In genomic region chr14:48633141-48633540, GRCm38 (mm10) we compare ENCODE assay signal across 44 mouse cellular contexts. TPM values are rescaled to one million over a fixed set of nuclear protein-coding genes. Genes with fewer than 3 reads are reported as not detected.
"Had no signal": no experiment of that assay in that cellular context is flagged by ENCODE, and none has a peak within 500 bp of the region (broad histone marks: within the 10 kb centered on the region; RNA-seq: fewer than 3 reads in every experiment).

No protein-coding gene starts in this region.

- H3K27me3 ChIP-seq: heart, embryonic 12.5 days; heart, embryonic 13.5 days; heart, embryonic 15.5 days; hindbrain, embryonic 12.5 days; hindbrain, embryonic 15.5 days; intestine, embryonic 15.5 days; kidney, embryonic 15.5 days had no signal

- H3K9me3 ChIP-seq: heart, embryonic 12.5 days; heart, embryonic 13.5 days; heart, embryonic 15.5 days; hindbrain, embryonic 10.5 days; hindbrain, embryonic 12.5 days; hindbrain, embryonic 13.5 days; hindbrain, embryonic 15.5 days; intestine, embryonic 15.5 days; kidney, embryonic 15.5 days had no signal

- H3K4me3 ChIP-seq: heart, embryonic 12.5 days; heart, embryonic 13.5 days; heart, embryonic 15.5 days; hindbrain, embryonic 10.5 days; hindbrain, embryonic 12.5 days; hindbrain, embryonic 13.5 days; hindbrain, embryonic 15.5 days; intestine, embryonic 15.5 days; kidney, embryonic 15.5 days; layer of hippocampus, adult 2 months; left cerebral cortex, adult 2 months had no signal

- H3K27ac ChIP-seq: heart, embryonic 13.5 days; heart, embryonic 15.5 days; hindbrain, embryonic 10.5 days; hindbrain, embryonic 12.5 days; hindbrain, embryonic 13.5 days; hindbrain, embryonic 14.5 days; hindbrain, embryonic 15.5 days; hindbrain, postnatal 0 days; intestine, embryonic 15.5 days; kidney, embryonic 15.5 days; kidney, postnatal 0 days; layer of hippocampus, adult 2 months; left cerebral cortex, adult 2 months had no signal

- DNase-seq: heart, postnatal 10 days; heart, postnatal 14 days; heart, postnatal 36 days; heart, postnatal 4 days; kidney, adult 11 months; kidney, adult 18-20 months; kidney, adult 2 months; kidney, adult 8-10 months; kidney, adult 9 months; kidney, postnatal 10 days; kidney, postnatal 14 days; kidney, postnatal 25 days; kidney, postnatal 36 days; kidney, postnatal 4 days; layer of hippocampus, adult 9-11 months; layer of hippocampus, postnatal 36 days had no signal

- H3K9ac ChIP-seq: heart, embryonic 12.5 days; heart, embryonic 13.5 days; heart, embryonic 15.5 days; hindbrain, embryonic 12.5 days; hindbrain, embryonic 13.5 days; hindbrain, embryonic 14.5 days; hindbrain, embryonic 15.5 days; intestine, embryonic 15.5 days; kidney, embryonic 15.5 days had no signal

- ATAC-seq: hindbrain, embryonic 16.5 days; hindbrain, postnatal 0 days; inflammation-experienced regulatory T-cells, adult 6 months; intestine, embryonic 15.5 days; intestine, embryonic 16.5 days; intestine, postnatal 0 days had no signal

- H3K4me1 ChIP-seq: heart, embryonic 12.5 days; heart, embryonic 13.5 days; heart, embryonic 15.5 days; hindbrain, embryonic 10.5 days; hindbrain, embryonic 12.5 days; hindbrain, embryonic 13.5 days; hindbrain, embryonic 15.5 days; intestine, embryonic 15.5 days had no signal

- H3K36me3 ChIP-seq: heart, embryonic 12.5 days; heart, embryonic 13.5 days; heart, embryonic 15.5 days; hindbrain, embryonic 10.5 days; hindbrain, embryonic 12.5 days; hindbrain, embryonic 13.5 days; hindbrain, embryonic 15.5 days; intestine, embryonic 15.5 days; kidney, embryonic 15.5 days had no signal

- H3K4me2 ChIP-seq: heart, embryonic 11.5 days; heart, embryonic 12.5 days; heart, embryonic 13.5 days; heart, embryonic 15.5 days; hindbrain, embryonic 12.5 days; hindbrain, embryonic 13.5 days; hindbrain, embryonic 14.5 days; hindbrain, embryonic 15.5 days; intestine, embryonic 15.5 days; kidney, embryonic 15.5 days had no signal

RNA-seq across cellular contexts. Expression of gene Otx2, which starts 40.5 kb away (rescaled TPM):
- total RNA-seq: heart, postnatal 10 days; heart, postnatal 14 days; heart, postnatal 25 days; heart, postnatal 36 days; heart, postnatal 4 days; hematopoietic stem cell, adult 5-6 weeks had no signal
- polyA plus RNA-seq: heart, embryonic 13.5 days; heart, embryonic 14.5 days; heart, embryonic 15.5 days; heart, embryonic 16.5 days; heart, postnatal 0 days; inflammation-experienced regulatory T-cells, adult 6 months; intestine, embryonic 14.5 days; intestine, embryonic 16.5 days; intestine, postnatal 0 days; kidney, adult 2 months; kidney, embryonic 14.5 days; kidney, embryonic 15.5 days; kidney, embryonic 16.5 days; kidney, postnatal 0 days; large intestine, adult 2 months had no signal
